Mouse (Mus musculus): ENCODE results near the gene Gm21256. TPM values are rescaled to one million over a fixed set of nuclear protein-coding genes. Genes with fewer than 3 reads are reported as not detected.
"Not testable (repeated sequence)": the region's sequence is repeated elsewhere in the genome, so short reads cannot be mapped to it uniquely, and the experiment has no call there.

Gene Gm21256
- not detected in 2 replicates for polyA plus RNA-seq (2014; fragmentation: Nextera tagmentation; extraction: Ambion mirVana)

DNA sequence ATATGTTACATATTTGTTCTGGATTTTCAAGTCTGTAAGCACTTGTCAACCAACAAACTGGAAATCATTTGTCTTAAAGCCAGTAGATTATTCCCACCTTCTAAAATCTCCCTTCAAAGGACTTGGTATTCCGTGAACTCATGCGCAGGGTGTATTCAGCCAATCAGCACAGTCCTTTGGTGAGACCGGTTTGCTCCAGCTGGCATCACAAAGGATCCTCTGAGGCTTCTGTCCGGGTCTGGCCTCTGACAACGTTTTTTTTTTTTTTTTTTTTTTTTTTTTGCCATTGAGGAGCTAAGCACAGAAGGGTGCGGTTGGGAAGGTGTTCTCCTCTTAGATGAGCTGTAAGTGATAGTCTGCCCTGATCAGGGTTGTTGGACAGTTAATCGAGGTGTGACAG is at the start of gene Gm21256:
TSS of gene Gm21256 (plus strand) at position 301 of the 400 bp plus-strand sequence.
- not testable (repeated sequence) for H3K4me1 ChIP-seq (ENCODE audit: control insufficient read depth, insufficient read depth, low read length); H3K27me3 ChIP-seq (ENCODE audit: control insufficient read depth, insufficient read depth, low read length); H3K27ac ChIP-seq (ENCODE audit: low read depth, low read length); H3K9ac ChIP-seq (ENCODE audit: low read depth, low read length); H3K4me2 ChIP-seq (replicated peaks; ENCODE audit: low read depth, low read length); H3K4me3 ChIP-seq (ENCODE audit: low read length); ATAC-seq (ENCODE audit: low FRiP score, low TSS enrichment); H3K36me3 ChIP-seq (ENCODE audit: control insufficient read depth, insufficient read depth, low read length); H3K9me3 ChIP-seq (ENCODE audit: control insufficient read depth, low read length)
- no CpG with 5 or more reads among the region's 7 CpGs for WGBS

Other genes with a start within 250 kb of the Gm21256 start
- not detected in 2 replicates for gene Gm21170, start 240.1 kb downstream of the Gm21256 start, polyA plus RNA-seq (2014; fragmentation: Nextera tagmentation; extraction: Ambion mirVana)

Data from kidney, embryonic 14.5 days (tissue).